Mouse (Mus musculus): ENCODE data around the gene Rc3h1.

DNA sequence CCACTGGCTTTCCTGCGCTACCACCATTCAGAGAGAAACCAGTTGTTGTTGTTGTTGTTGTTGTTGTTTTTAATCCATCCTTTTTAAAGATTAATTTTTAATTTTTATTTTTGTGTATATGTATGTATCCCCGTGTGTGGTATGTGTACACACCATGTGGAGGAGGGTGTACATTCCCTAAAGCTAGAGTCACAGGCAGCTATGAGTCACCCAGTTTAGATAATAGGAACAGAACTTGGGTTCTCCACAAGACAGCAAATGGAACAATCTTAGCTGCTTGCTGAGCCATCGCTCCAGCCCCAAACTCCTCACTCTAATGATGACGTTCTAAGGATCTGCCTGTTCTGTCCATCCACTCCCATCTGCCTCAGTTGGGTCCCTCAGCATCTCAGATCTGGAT lies 29.2 kb upstream of the Rc3h1 start:
- no peak for TF ChIP-seq EP300 (optimal IDR thresholded peaks at IDR 0.05)
- TF ChIP-seq CTCF (IDR thresholded peaks at IDR 0.05; ENCODE audit: low read depth) = no peak
